Mouse (Mus musculus) forebrain, embryonic 11.5 days (tissue): Measurements from ENCODE around the gene Gm4869. TPM values are rescaled to one million over a fixed set of nuclear protein-coding genes. Genes with fewer than 3 reads are reported as not detected.
"Not testable (repeated sequence)": the region's sequence is repeated elsewhere in the genome, so short reads cannot be mapped to it uniquely, and the experiment has no call there.

Experiments
- ATAC-seq: fragments of 200-750 bp; cut with Nextera tagmentation; replicated peaks from 2 replicates; pipeline ENCODE4 v1.8.0; 2017; ENCODE audit warnings: moderate TSS enrichment; ENCODE audit not compliant: low FRiP score
- DNase-seq: peaks from one replicate; pipeline ENCODE4 v3.0.0-alpha.2; 2017; ENCODE audit warnings: low spot score
- H3K27ac ChIP-seq: fragments of 300-500 bp; sonication (generic); 2 replicates; pipeline ENCODE4 v1.5.1; 2014; ENCODE audit warnings: low read depth, low read length
- H3K27me3 ChIP-seq: fragments of 300-500 bp; sonication (generic); 2 replicates; pipeline ENCODE4 v1.6.1; 2014; ENCODE audit warnings: mild to moderate bottlenecking, low read length, mixed read lengths; ENCODE audit not compliant: control insufficient read depth, insufficient read depth
- H3K36me3 ChIP-seq: fragments of 300-500 bp; sonication (generic); 2 replicates; pipeline ENCODE4 v1.6.1; 2014; ENCODE audit warnings: mild to moderate bottlenecking, low read length, moderate library complexity, mixed read lengths; ENCODE audit not compliant: control insufficient read depth, insufficient read depth
- H3K4me1 ChIP-seq: fragments of 300-500 bp; sonication (generic); replicated peaks from 2 replicates; pipeline ENCODE4 v1.6.1; 2014; ENCODE audit warnings: low read length, mixed read lengths; ENCODE audit not compliant: control insufficient read depth, insufficient read depth
- H3K4me2 ChIP-seq: fragments of 300-500 bp; sonication (generic); 2 replicates; pipeline ENCODE4 v1.6.1; 2014; ENCODE audit warnings: low read depth, mild to moderate bottlenecking, low read length, moderate library complexity, mixed read lengths; ENCODE audit not compliant: severe bottlenecking
- H3K4me3 ChIP-seq: fragments of 300-500 bp; sonication (generic); 2 replicates; pipeline ENCODE4 v1.5.1; 2014; ENCODE audit warnings: low read depth, low read length
- H3K9ac ChIP-seq: fragments of 300-500 bp; sonication (generic); 2 replicates; pipeline ENCODE4 v1.6.1; 2014; ENCODE audit warnings: low read length
- H3K9me3 ChIP-seq: fragments of 300-500 bp; sonication (generic); 2 replicates; pipeline ENCODE4 v1.6.1; 2016; ENCODE audit warnings: low read length, mixed read lengths; ENCODE audit not compliant: control insufficient read depth
- WGBS: fragments of 180-500 bp; shearing (Covaris S2); extraction: QIAGEN DNeasy Blood & Tissue Kit; methylation state at CpG from one replicate; pipeline ENCODE4 v1.1.7; 2014; 5-methylcytosine and 5-hydroxymethylcytosine counted together
- polyA plus RNA-seq: library from polyadenylated mRNA; unstranded; fragments of >200 nt; fragmentation: Nextera tagmentation; extraction: Ambion mirVana; gene quantifications from 2 replicates; pipeline ENCODE4 v1.2.1, GENCODE M21; 2014

The Gm4869 gene
- polyA plus RNA-seq, 1 experiment from 2014 or later = not detected

DNA sequence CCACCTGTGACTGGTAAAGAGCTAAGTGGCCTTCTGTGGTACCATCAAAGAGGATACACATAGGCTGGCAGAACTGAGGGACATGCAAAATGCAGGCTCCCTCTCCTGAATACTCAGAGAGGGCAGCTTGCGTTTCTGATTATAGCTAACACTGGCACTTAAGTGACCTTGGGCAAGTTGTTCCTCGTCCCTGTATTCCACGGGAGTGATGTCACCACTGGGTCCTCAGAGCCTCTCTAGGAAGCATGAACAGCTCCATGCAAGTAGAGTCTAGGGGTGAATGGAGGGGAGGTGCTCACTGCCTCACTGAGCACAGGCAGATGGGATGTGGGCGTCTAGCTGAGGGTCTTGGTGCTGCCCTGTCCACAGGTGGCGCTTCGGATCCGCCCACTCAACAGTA lies 609 bp downstream of the Gm4869 start:
- Histone ChIP-seq H3K9ac (no peak overlapping the region), H3K4me1 (no peaks in the 10 kb centered on the region), H3K9me3 (no peaks in the 10 kb centered on the region), H3K36me3 (peaks cover 22% of the 10 kb centered on the region; the same call in 1 of the 2 replicates), H3K4me3 (no peak overlapping the region), H3K27ac (no peak overlapping the region), H3K27me3 (no peaks in the 10 kb centered on the region), H3K4me2 (no peak overlapping the region)
- WGBS = 81% methylated on average over 7 of the region's 7 CpGs
- no peak for ATAC-seq
- DNase-seq = no peak

DNA sequence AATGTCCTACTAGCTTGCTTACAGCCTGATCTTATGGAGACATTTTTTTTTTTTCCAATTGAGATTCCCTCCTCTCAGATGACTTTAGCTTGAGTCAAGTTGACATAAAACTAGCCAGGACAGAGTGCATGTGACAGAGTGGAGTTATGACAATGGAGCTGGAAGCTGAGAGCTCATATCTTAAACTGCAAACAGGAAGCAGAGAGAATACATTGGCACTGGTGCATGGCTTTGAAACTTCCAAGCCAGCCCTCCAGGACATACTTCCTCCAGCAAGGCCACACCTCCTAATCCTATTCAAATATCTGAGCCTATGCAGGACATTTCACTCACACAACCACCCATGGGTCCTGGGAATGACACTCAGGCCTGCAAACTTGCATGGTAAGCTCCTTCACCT lies 9.0 kb downstream of the Gm4869 start:
- no peaks in the 10 kb centered on the region for H3K27me3 ChIP-seq
- H3K4me2 ChIP-seq = no peak overlapping the region
- H3K9me3 ChIP-seq = no peaks in the 10 kb centered on the region
- no peak overlapping the region for H3K4me3 ChIP-seq
- no peaks in the 10 kb centered on the region for H3K4me1 ChIP-seq
- ATAC-seq (no peak), DNase-seq (no peak)
- no peak overlapping the region for H3K27ac ChIP-seq
- no peaks in the 10 kb centered on the region for H3K36me3 ChIP-seq
- H3K9ac ChIP-seq = no peak overlapping the region

DNA sequence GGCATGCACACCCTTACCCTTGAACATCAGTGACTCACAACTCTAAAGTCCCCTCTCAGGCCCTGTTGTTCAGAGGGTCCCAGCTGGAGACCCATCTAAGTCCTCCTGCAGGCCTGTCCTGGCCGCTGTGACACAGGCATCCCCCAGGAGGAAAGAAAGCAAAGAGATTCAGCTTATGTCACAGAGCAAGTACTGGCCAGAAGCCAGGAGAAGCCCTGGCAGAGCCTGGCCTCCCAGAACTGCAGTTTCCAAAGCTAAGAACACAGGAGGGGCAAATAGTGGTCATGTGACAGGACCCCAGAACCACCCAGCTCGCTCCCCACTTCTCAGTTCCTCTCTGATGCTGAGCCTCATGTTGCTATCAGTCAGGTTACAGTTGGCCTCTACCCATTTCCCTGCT lies 10.0 kb downstream of the Gm4869 start:
- no peak for ATAC-seq
- no peak for DNase-seq
- H3K4me1 ChIP-seq = no peaks in the 10 kb centered on the region
- 79% methylated on average over 2 of the region's 2 CpGs for WGBS
- no peak overlapping the region for H3K4me3 ChIP-seq
- no peaks in the 10 kb centered on the region for H3K9me3 ChIP-seq
- no peak overlapping the region for H3K9ac ChIP-seq
- H3K27me3 ChIP-seq = no peaks in the 10 kb centered on the region
- H3K27ac ChIP-seq = no peak overlapping the region
- no peak overlapping the region for H3K4me2 ChIP-seq
- no peaks in the 10 kb centered on the region for H3K36me3 ChIP-seq

DNA sequence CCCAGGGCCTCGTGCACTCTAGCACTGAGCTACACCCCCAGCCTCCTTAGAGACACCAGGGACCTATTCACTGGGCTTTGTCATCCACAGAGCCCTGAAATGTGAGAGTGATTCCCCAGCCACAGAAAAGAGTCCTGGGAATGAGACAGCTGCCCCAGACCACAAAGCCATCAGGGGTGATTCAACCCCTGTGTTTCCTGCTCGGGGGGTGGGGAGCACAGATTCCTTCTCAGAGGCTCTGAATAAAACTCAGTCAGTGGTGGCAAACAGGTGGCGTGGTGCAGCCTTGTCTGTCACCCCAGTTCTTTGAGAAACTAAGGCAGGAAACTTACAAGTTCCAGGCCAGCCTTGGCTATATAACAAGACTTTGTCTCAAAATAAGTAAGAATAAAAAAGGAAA lies 16.0 kb downstream of the Gm4869 start:
- H3K9me3 ChIP-seq = no peaks in the 10 kb centered on the region; the same call in 1 of the 2 replicates
- H3K4me1 ChIP-seq = no peaks in the 10 kb centered on the region
- no peak overlapping the region for H3K27ac ChIP-seq
- H3K9ac ChIP-seq = no peak overlapping the region
- no peak for ATAC-seq
- no peak overlapping the region for H3K4me2 ChIP-seq
- no peak overlapping the region for H3K4me3 ChIP-seq
- no peaks in the 10 kb centered on the region for H3K27me3 ChIP-seq
- 87% methylated on average over 3 of the region's 3 CpGs for WGBS
- no peaks in the 10 kb centered on the region for H3K36me3 ChIP-seq
- DNase-seq = no peak

DNA sequence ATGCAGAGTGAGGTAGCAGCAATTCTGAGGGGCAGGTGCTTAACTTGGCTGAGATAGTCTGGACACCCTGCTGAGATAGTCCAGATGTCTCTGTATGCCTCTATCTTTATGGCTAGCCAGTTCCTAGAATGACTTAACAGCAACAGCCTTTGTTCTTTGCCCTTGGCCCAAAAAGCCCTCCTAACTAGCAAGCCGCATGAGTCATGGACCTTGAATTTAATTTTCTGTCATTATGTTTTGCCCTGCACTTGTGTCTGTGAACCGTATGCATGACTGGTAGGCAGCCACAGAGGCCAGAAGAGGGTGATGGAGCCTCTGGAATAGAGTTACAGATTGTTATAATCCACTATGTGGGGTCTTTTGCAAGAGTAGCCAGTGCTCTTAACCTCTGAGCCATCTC lies 17.7 kb downstream of the Gm4869 start:
- not testable (repeated sequence) for H3K4me1 ChIP-seq, H3K9me3 ChIP-seq, H3K4me3 ChIP-seq, H3K36me3 ChIP-seq, DNase-seq, H3K27ac ChIP-seq, ATAC-seq, H3K27me3 ChIP-seq, H3K4me2 ChIP-seq, H3K9ac ChIP-seq
- 87% methylated on average over 2 of the region's 2 CpGs for WGBS

DNA sequence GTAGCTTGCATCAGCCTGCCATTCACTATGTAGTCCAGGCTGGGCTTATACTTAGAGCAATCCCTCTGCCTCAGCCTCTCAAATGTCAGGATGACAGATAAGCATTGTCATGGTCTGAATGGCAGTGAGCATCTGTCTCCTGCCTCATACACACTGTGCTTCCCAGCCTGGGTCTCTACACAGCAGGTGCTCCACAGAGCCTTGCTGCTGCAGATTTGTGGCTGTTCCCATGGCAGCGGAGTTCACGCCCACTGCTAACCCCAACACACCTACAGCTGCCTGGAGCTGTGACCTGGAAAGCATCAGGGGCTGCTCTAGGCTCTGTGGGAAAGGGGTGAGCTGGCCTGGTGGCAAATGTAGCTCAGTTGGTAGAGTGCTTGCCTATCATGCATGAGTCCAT lies 19.5 kb downstream of the Gm4869 start:
- Histone ChIP-seq H3K4me3 (no peak overlapping the region), H3K4me1 (no peaks in the 10 kb centered on the region), H3K36me3 (no peaks in the 10 kb centered on the region), H3K4me2 (no peak overlapping the region), H3K9me3 (no peaks in the 10 kb centered on the region; the same call in 1 of the 2 replicates), H3K9ac (no peak overlapping the region), H3K27me3 (no peaks in the 10 kb centered on the region), H3K27ac (no peak overlapping the region)
- DNase-seq (no peak), ATAC-seq (no peak)
- WGBS = 79% methylated on average over 2 of the region's 2 CpGs

DNA sequence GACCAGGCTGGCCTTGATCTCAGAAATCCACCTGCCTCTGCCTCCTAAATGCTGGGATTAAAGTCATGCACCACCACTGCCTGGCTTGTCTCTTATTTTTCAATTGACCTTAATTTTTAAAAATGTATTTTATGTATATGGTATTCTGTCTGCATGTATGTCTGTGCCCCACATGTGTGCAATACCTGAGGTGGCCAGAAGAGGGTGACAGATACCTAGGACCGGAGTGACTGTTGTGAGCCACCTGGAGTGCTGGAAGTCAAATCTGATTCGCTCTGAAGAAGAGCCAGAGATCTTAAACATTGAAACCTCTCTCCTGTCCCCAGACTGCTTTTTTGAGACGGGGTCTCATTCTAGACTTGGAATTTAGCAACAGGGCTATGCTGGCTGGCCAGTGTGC lies 26.9 kb downstream of the Gm4869 start:
- Histone ChIP-seq H3K27me3 (no peaks in the 10 kb centered on the region), H3K4me3 (no peak overlapping the region), H3K4me2 (no peak overlapping the region), H3K9me3 (no peaks in the 10 kb centered on the region), H3K27ac (no peak overlapping the region), H3K4me1 (no peaks in the 10 kb centered on the region), H3K9ac (no peak overlapping the region), H3K36me3 (no peaks in the 10 kb centered on the region)
- DNase-seq = no peak
- 79% methylated on average over 3 of the region's 3 CpGs for WGBS
- no peak for ATAC-seq

DNA sequence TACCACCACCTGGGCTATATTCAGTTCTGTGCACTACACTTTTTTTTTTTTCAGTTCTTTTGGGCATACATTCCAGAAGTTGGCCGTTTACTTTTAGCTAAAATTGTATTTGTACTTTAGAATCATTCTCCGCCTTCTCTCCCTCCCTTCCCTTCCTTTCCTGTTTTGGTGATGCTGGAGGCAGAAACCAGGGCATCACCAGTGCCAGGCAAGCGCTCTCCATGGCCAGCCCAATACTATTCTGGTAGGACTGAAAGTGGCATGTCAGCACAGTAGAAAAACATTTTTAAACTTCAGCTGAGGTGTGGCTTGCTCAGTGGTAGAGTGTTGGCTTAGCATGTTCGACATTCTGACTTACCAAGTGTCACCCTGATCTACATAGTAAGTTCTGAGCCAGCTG lies 36.0 kb downstream of the Gm4869 start:
- Histone ChIP-seq H3K27me3 (no peaks in the 10 kb centered on the region), H3K9ac (no peak overlapping the region)
- ATAC-seq = no peak

DNA sequence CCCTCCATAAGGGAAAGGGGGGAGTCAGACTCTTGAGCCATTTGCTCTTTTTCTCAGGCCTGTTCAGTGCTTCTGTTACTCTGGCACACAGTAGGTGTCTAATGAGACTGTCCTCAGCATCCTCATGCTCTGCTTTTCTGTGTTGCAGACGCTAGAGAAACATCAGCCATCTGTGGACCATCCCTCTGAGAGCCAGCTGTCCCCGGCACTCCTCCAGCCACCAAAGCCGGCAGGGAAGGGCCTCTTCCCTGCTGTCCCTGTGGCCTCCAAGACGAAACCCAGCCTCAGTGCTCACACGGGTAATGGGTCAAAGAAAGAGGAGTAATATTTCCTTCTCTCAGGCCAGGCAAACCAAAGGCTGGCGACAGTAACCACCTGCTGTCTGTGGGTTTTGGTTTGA lies 45.7 kb downstream of the Gm4869 start:
- H3K4me3 ChIP-seq = no peak overlapping the region
- ATAC-seq = no peak
- H3K27ac ChIP-seq = no peak overlapping the region
- H3K27me3 ChIP-seq = no peaks in the 10 kb centered on the region
- H3K4me1 ChIP-seq = no peaks in the 10 kb centered on the region
- H3K9me3 ChIP-seq = no peaks in the 10 kb centered on the region
- DNase-seq = no peak
- no peak overlapping the region for H3K9ac ChIP-seq
- no peak overlapping the region for H3K4me2 ChIP-seq
- 71% methylated on average over 6 of the region's 6 CpGs for WGBS
- no peaks in the 10 kb centered on the region for H3K36me3 ChIP-seq

More for the DNA sequence above, 36.0 kb downstream of the Gm4869 start:
- 84% methylated on average over 4 of the region's 4 CpGs for WGBS
- H3K9me3 ChIP-seq = no peaks in the 10 kb centered on the region
- H3K36me3 ChIP-seq = no peaks in the 10 kb centered on the region
- H3K4me2 ChIP-seq = no peak overlapping the region
- no peak overlapping the region for H3K27ac ChIP-seq
- H3K4me1 ChIP-seq = no peaks in the 10 kb centered on the region
- H3K4me3 ChIP-seq = no peak overlapping the region
- no peak for DNase-seq
